Mouse (Mus musculus): Measurements from ENCODE around the gene Crip1. TPM values are rescaled to one million over a fixed set of nuclear protein-coding genes. Genes with fewer than 3 reads are reported as not detected.

Gene Crip1
- polyA plus RNA-seq, 1 experiment: 127 TPM

- H3K4me3 ChIP-seq (ENCODE audit: insufficient read depth, low read depth, low read length): no peak overlapping the region
- no peak overlapping the region for H3K27ac ChIP-seq (replicated peaks; ENCODE audit: low read depth, low read length)
- 0 out of 2 replicates have a peak, but pooled peaks cover 10% of the 10 kb centered on the region for H3K4me1 ChIP-seq (ENCODE audit: control insufficient read depth, insufficient read depth, insufficient read length, low read length)
Observed at GRCm38 (mm10) chr12:113109801-113110200, 36.3 kb upstream of the Crip1 start.

GRCm38 (mm10) chr12:113114141-113114540 lies 32.0 kb upstream of the Crip1 start:
- Histone ChIP-seq H3K4me3 (ENCODE audit: insufficient read depth, low read depth, low read length) (no peak overlapping the region), H3K4me1 (ENCODE audit: control insufficient read depth, insufficient read depth, insufficient read length, low read length) (no peaks in the 10 kb centered on the region), H3K27ac (replicated peaks; ENCODE audit: low read depth, low read length) (no peak overlapping the region)

- Histone ChIP-seq H3K27ac (replicated peaks; ENCODE audit: low read depth, low read length) (no peak overlapping the region), H3K4me1 (ENCODE audit: control insufficient read depth, insufficient read depth, insufficient read length, low read length) (no peaks in the 10 kb centered on the region), H3K4me3 (ENCODE audit: insufficient read depth, low read depth, low read length) (no peak overlapping the region)
Observed at GRCm38 (mm10) chr12:113114856-113115538, 31.1 kb upstream of the Crip1 start.

GRCm38 (mm10) chr12:113119516-113120410 lies 26.4 kb upstream of the Crip1 start:
- H3K4me3 ChIP-seq (ENCODE audit: insufficient read depth, low read depth, low read length): no peak overlapping the region
- H3K27ac ChIP-seq (replicated peaks; ENCODE audit: low read depth, low read length): no peak overlapping the region

GRCm38 (mm10) chr12:113124726-113125125 lies 21.4 kb upstream of the Crip1 start:
- Histone ChIP-seq H3K4me3 (ENCODE audit: insufficient read depth, low read depth, low read length) (no peak overlapping the region), H3K27ac (replicated peaks; ENCODE audit: low read depth, low read length) (no peak overlapping the region), H3K4me1 (ENCODE audit: control insufficient read depth, insufficient read depth, insufficient read length, low read length) (no peaks in the 10 kb centered on the region)

More at GRCm38 (mm10) chr12:113119516-113120410, 26.4 kb upstream of the Crip1 start:
- H3K4me1 ChIP-seq (ENCODE audit: control insufficient read depth, insufficient read depth, insufficient read length, low read length): no peaks in the 10 kb centered on the region

- Histone ChIP-seq H3K27ac (replicated peaks; ENCODE audit: low read depth, low read length) (no peak overlapping the region), H3K4me3 (ENCODE audit: insufficient read depth, low read depth, low read length) (no peak overlapping the region), H3K4me1 (ENCODE audit: control insufficient read depth, insufficient read depth, insufficient read length, low read length) (no peaks in the 10 kb centered on the region)
Observed at GRCm38 (mm10) chr12:113130732-113131131, 15.4 kb upstream of the Crip1 start.

- Histone ChIP-seq H3K27ac (replicated peaks; ENCODE audit: low read depth, low read length) (no peak overlapping the region), H3K4me1 (ENCODE audit: control insufficient read depth, insufficient read depth, insufficient read length, low read length) (no peaks in the 10 kb centered on the region), H3K4me3 (ENCODE audit: insufficient read depth, low read depth, low read length) (no peak overlapping the region)
Observed at GRCm38 (mm10) chr12:113131601-113132000, 14.5 kb upstream of the Crip1 start.

- no peak overlapping the region for H3K27ac ChIP-seq (replicated peaks; ENCODE audit: low read depth, low read length)
- no peak overlapping the region for H3K4me3 ChIP-seq (ENCODE audit: insufficient read depth, low read depth, low read length)
- H3K4me1 ChIP-seq (ENCODE audit: control insufficient read depth, insufficient read depth, insufficient read length, low read length): no peaks in the 10 kb centered on the region
Observed at GRCm38 (mm10) chr12:113132567-113132966, 13.5 kb upstream of the Crip1 start.

GRCm38 (mm10) chr12:113133260-113133659 lies 12.9 kb upstream of the Crip1 start:
- Histone ChIP-seq H3K4me1 (ENCODE audit: control insufficient read depth, insufficient read depth, insufficient read length, low read length) (no peaks in the 10 kb centered on the region), H3K27ac (replicated peaks; ENCODE audit: low read depth, low read length) (no peak overlapping the region)

GRCm38 (mm10) chr12:113133861-113134403 lies 12.2 kb upstream of the Crip1 start:
- Histone ChIP-seq H3K27ac (replicated peaks; ENCODE audit: low read depth, low read length) (no peak overlapping the region), H3K4me3 (ENCODE audit: insufficient read depth, low read depth, low read length) (no peak overlapping the region), H3K4me1 (ENCODE audit: control insufficient read depth, insufficient read depth, insufficient read length, low read length) (no peaks in the 10 kb centered on the region)

More at GRCm38 (mm10) chr12:113133260-113133659, 12.9 kb upstream of the Crip1 start:
- no peak overlapping the region for H3K4me3 ChIP-seq (ENCODE audit: insufficient read depth, low read depth, low read length)

- Histone ChIP-seq H3K27ac (replicated peaks; ENCODE audit: low read depth, low read length) (no peak overlapping the region), H3K4me1 (ENCODE audit: control insufficient read depth, insufficient read depth, insufficient read length, low read length) (no peaks in the 10 kb centered on the region), H3K4me3 (ENCODE audit: insufficient read depth, low read depth, low read length) (no peak overlapping the region)
Observed at GRCm38 (mm10) chr12:113134502-113134901, 11.6 kb upstream of the Crip1 start.

GRCm38 (mm10) chr12:113135401-113135800 lies 10.7 kb upstream of the Crip1 start:
- no peak overlapping the region for H3K27ac ChIP-seq (replicated peaks; ENCODE audit: low read depth, low read length)
- no peak overlapping the region for H3K4me3 ChIP-seq (ENCODE audit: insufficient read depth, low read depth, low read length)
- no peaks in the 10 kb centered on the region for H3K4me1 ChIP-seq (ENCODE audit: control insufficient read depth, insufficient read depth, insufficient read length, low read length)

- Histone ChIP-seq H3K4me3 (ENCODE audit: insufficient read depth, low read depth, low read length) (no peak overlapping the region), H3K4me1 (ENCODE audit: control insufficient read depth, insufficient read depth, insufficient read length, low read length) (no peaks in the 10 kb centered on the region), H3K27ac (replicated peaks; ENCODE audit: low read depth, low read length) (no peak overlapping the region)
Observed at GRCm38 (mm10) chr12:113136492-113137020, 9.6 kb upstream of the Crip1 start.

- 0 out of 2 replicates have a peak, but pooled peaks cover 3% of the 10 kb centered on the region for H3K4me1 ChIP-seq (ENCODE audit: control insufficient read depth, insufficient read depth, insufficient read length, low read length)
- H3K4me3 ChIP-seq (ENCODE audit: insufficient read depth, low read depth, low read length): no peak overlapping the region
- no peak overlapping the region for H3K27ac ChIP-seq (replicated peaks; ENCODE audit: low read depth, low read length)
Observed at GRCm38 (mm10) chr12:113137260-113138213, 8.6 kb upstream of the Crip1 start.
